In genomic region chr13:63410578-63411298, GRCm38 (mm10) we compare ENCODE assay signal across 10 mouse cellular contexts.
A peak's percentile ranks its signal among the peaks of the same experiment; 100 is the strongest.
DNase-seq lines count a peak whose midpoint lies in the region; ATAC-seq lines count a peak whose summit lies in the region.
"Had no signal": no experiment of that assay in that cellular context is flagged by ENCODE, and none has a peak within 500 bp of the region (broad histone marks: within the 10 kb centered on the region; RNA-seq: fewer than 3 reads in every experiment).

No protein-coding gene starts in this region.

- no peak overlapping the region for H3K4me2 ChIP-seq in limb, embryonic 15.5 days
- H3K4me2 ChIP-seq: heart, embryonic 15.5 days; neural tube, embryonic 12.5 days had no signal

- no peaks in the 10 kb centered on the region for H3K36me3 ChIP-seq in limb, embryonic 15.5 days
- H3K36me3 ChIP-seq: heart, embryonic 15.5 days; neural tube, embryonic 12.5 days had no signal

- WGBS in limb, embryonic 15.5 days = 53% methylated on average over 9 of the region's 9 CpGs

- H3K9ac ChIP-seq in limb, embryonic 15.5 days = no peak overlapping the region
- H3K9ac ChIP-seq: heart, embryonic 15.5 days; neural tube, embryonic 12.5 days had no signal

- peak overlapping the region; percentile 54; the same call in 1 of the 2 replicates for H3K27ac ChIP-seq in limb, embryonic 15.5 days
- H3K27ac ChIP-seq: heart, embryonic 15.5 days; neural tube, embryonic 12.5 days had no signal

- DNase-seq in spleen, postnatal 10 days (ENCODE audit: low spot score in 2 of 2) = peak; percentile 33 to 39
- no peak for DNase-seq in spleen, adult 18-20 months
- peak; percentile 63 for DNase-seq in c-Kit-positive CD71-positive TER-119-negative erythroid progenitor cells, embryonic 14.5 days (ENCODE audit: low read depth)
- peak; percentile 17 to 49 for DNase-seq in spleen, postnatal 36 days (ENCODE audit: low spot score in 2 of 2)
- no peak for DNase-seq in frontal cortex, postnatal 25 days (ENCODE audit: low spot score in 2 of 2)
- no peak for DNase-seq in left cerebral cortex, adult 11 months (ENCODE audit: low spot score)
- DNase-seq: cerebellum, adult 11-12 months had no signal

- no peak overlapping the region for H3K4me3 ChIP-seq in limb, embryonic 15.5 days
- H3K4me3 ChIP-seq: heart, embryonic 15.5 days; neural tube, embryonic 12.5 days had no signal

- 0 out of 2 replicates have a peak, but pooled peaks cover 7% of the 10 kb centered on the region for H3K4me1 ChIP-seq in limb, embryonic 15.5 days
- H3K4me1 ChIP-seq: neural tube, embryonic 12.5 days had no signal

- no peaks in the 10 kb centered on the region for H3K9me3 ChIP-seq in limb, embryonic 15.5 days
- H3K9me3 ChIP-seq: heart, embryonic 15.5 days; neural tube, embryonic 12.5 days had no signal

- no peaks in the 10 kb centered on the region for H3K27me3 ChIP-seq in limb, embryonic 15.5 days
- H3K27me3 ChIP-seq: heart, embryonic 15.5 days; neural tube, embryonic 12.5 days had no signal

- ATAC-seq in limb, embryonic 15.5 days (ENCODE audit: insufficient number of reproducible peaks, low FRiP score, low TSS enrichment, low read depth) = no peak

Comparison
In these comparisons a context has a peak if more than half of its experiments do, and no peak if none do; other contexts are left out.
1. DNase-seq: peak in spleen, postnatal 10 days (2 of 2), c-Kit-positive CD71-positive TER-119-negative erythroid progenitor cells, embryonic 14.5 days (single experiment) and spleen, postnatal 36 days (2 of 2); none in spleen, adult 18-20 months (0 of 2), frontal cortex, postnatal 25 days (0 of 2) and left cerebral cortex, adult 11 months (single experiment).